Mouse (Mus musculus) MEL (cell line): ENCODE measurements around the gene Endov. TPM values are rescaled to one million over a fixed set of nuclear protein-coding genes. Genes with fewer than 3 reads are reported as not detected.

Experiments used
- DNase-seq: peaks from one replicate; pipeline ENCODE4 v3.0.0; 2011; ENCODE audit warnings: low read depth, low spot score
- H3K27ac ChIP-seq: 2 replicates; pipeline ENCODE4 v1.5.1; 2012; ENCODE audit warnings: low read depth, mild to moderate bottlenecking, control low read depth, low read length, moderate library complexity; ENCODE audit not compliant: control insufficient read depth
- H3K27me3 ChIP-seq, 2 experiments: fragments of 150-350 bp in 1 of 2; sonication (generic) in 1 of 2; 2 replicates each; pipeline ENCODE4 v1.6.1; 2012; ENCODE audit warnings: low read length in 2 of 2, mild to moderate bottlenecking in 2 of 2, improper control_type of control experiment in 1 of 2, moderate library complexity in 1 of 2; ENCODE audit not compliant: insufficient read depth in 2 of 2, control insufficient read depth in 1 of 2
- H3K36me3 ChIP-seq, 2 experiments: 2 replicates each; pipeline ENCODE4 v1.6.1; 2012 to 2014; ENCODE audit warnings: low read length in 2 of 2, improper control_type of control experiment in 1 of 2, inconsistent platforms in 1 of 2, mild to moderate bottlenecking in 1 of 2; ENCODE audit not compliant: insufficient read depth in 2 of 2, control insufficient read depth in 1 of 2
- H3K4me1 ChIP-seq, 2 experiments: fragments of 150-350 bp in 1 of 2; sonication (generic) in 1 of 2; 2 replicates each; pipeline ENCODE4 v1.6.1; 2012; ENCODE audit warnings: low read length in 2 of 2, improper control_type of control experiment in 1 of 2, mild to moderate bottlenecking in 1 of 2; ENCODE audit not compliant: insufficient read depth in 2 of 2, control insufficient read depth in 1 of 2
- H3K4me3 ChIP-seq, 2 experiments: fragments of 150-350 bp in 1 of 2; sonication (generic) in 1 of 2; 2 replicates each; pipeline ENCODE4 v1.5.1; 2012; ENCODE audit warnings: low read depth in 2 of 2, low read length in 2 of 2, mild to moderate bottlenecking in 2 of 2, moderate library complexity in 2 of 2, control low read depth in 1 of 2, improper control_type of control experiment in 1 of 2; ENCODE audit not compliant: control insufficient read depth in 1 of 2, insufficient read depth in 1 of 2
- H3K79me2 ChIP-seq: 2 replicates; pipeline ENCODE4 v1.6.1; 2012; ENCODE audit warnings: mild to moderate bottlenecking, low read length, moderate library complexity; ENCODE audit not compliant: control insufficient read depth, poor library complexity, insufficient read depth
- H3K9ac ChIP-seq: 2 replicates; pipeline ENCODE4 v1.6.1; 2012; ENCODE audit warnings: low read depth, mild to moderate bottlenecking, control low read depth, low read length, moderate library complexity; ENCODE audit not compliant: control insufficient read depth, poor library complexity, severe bottlenecking
- H3K9me3 ChIP-seq: fragments of 150-350 bp; sonication (generic); replicated peaks from 2 replicates; pipeline ENCODE4 v1.6.1; 2012; ENCODE audit warnings: mild to moderate bottlenecking, low read length, improper control_type of control experiment, moderate library complexity; ENCODE audit not compliant: insufficient read depth
- BHLHE40 ChIP-seq: IDR thresholded peaks from 2 replicates; pipeline ENCODE4 v1.6.1; 2012; ENCODE audit warnings: low read depth, mild to moderate bottlenecking, inconsistent platforms, low read length, improper control_type of control experiment, borderline replicate concordance
- CTCF ChIP-seq, 3 experiments: IDR thresholded peaks in 2 of 3; conservative IDR thresholded peaks in 1 of 3; 2 replicates each; pipeline ENCODE4 v1.5.1; 2011 to 2012; ENCODE audit warnings: low read length in 3 of 3, low read depth in 2 of 3, mild to moderate bottlenecking in 2 of 3, improper control_type of control experiment in 1 of 3, inconsistent platforms in 1 of 3, mixed read lengths in 1 of 3, moderate library complexity in 1 of 3; ENCODE audit not compliant: control insufficient read depth in 1 of 3, insufficient read depth in 1 of 3, poor library complexity in 1 of 3, severe bottlenecking in 1 of 3
- ELF1 ChIP-seq: IDR thresholded peaks from 2 replicates; pipeline ENCODE4 v1.6.1; 2014; ENCODE audit warnings: low read depth, mild to moderate bottlenecking, inconsistent platforms, low read length, improper control_type of control experiment, moderate library complexity
- GABPA ChIP-seq: IDR thresholded peaks from 2 replicates; pipeline ENCODE4 v1.6.1; 2012; ENCODE audit warnings: low read depth, mild to moderate bottlenecking, inconsistent platforms, low read length, improper control_type of control experiment, moderate library complexity
- JUND ChIP-seq: IDR thresholded peaks from 2 replicates; pipeline ENCODE4 v1.6.1; 2011; ENCODE audit warnings: low read depth, mild to moderate bottlenecking, improper control_type of control experiment, low read length
- KAT2A ChIP-seq: conservative IDR thresholded peaks from 2 replicates; pipeline ENCODE4 v1.6.1; 2012; ENCODE audit warnings: low read depth, low read length, improper control_type of control experiment, inconsistent platforms
- MAX ChIP-seq: IDR thresholded peaks from 2 replicates; pipeline ENCODE4 v1.6.1; 2011; ENCODE audit warnings: low read length, improper control_type of control experiment
- MAZ ChIP-seq: IDR thresholded peaks from 2 replicates; pipeline ENCODE4 v1.6.1; 2012; ENCODE audit warnings: low read depth, mild to moderate bottlenecking, inconsistent platforms, low read length, improper control_type of control experiment
- MEF2A ChIP-seq: IDR thresholded peaks from 2 replicates; pipeline ENCODE4 v1.6.1; 2014; ENCODE audit warnings: low read depth, mild to moderate bottlenecking, inconsistent platforms, low read length, improper control_type of control experiment; ENCODE audit not compliant: poor library complexity, insufficient replicate concordance, severe bottlenecking; ENCODE audit errors: extremely low read depth
- MYC ChIP-seq: IDR thresholded peaks from 2 replicates; pipeline ENCODE4 v1.6.1; 2011; ENCODE audit warnings: low read depth, mild to moderate bottlenecking, low read length, improper control_type of control experiment, moderate library complexity
- NRF1 ChIP-seq: IDR thresholded peaks from 2 replicates; pipeline ENCODE4 v1.6.1; 2014; ENCODE audit warnings: low read depth, mild to moderate bottlenecking, inconsistent platforms, low read length, improper control_type of control experiment, moderate library complexity; ENCODE audit not compliant: poor library complexity, insufficient read depth, severe bottlenecking
- POLR2A ChIP-seq, 2 experiments: IDR thresholded peaks; 2 replicates each; pipeline ENCODE4 v1.6.1; 2011 to 2012; ENCODE audit warnings: low read length in 2 of 2, mild to moderate bottlenecking in 2 of 2, control low read depth in 1 of 2, improper control_type of control experiment in 1 of 2, low read depth in 1 of 2, moderate library complexity in 1 of 2; ENCODE audit not compliant: control insufficient read depth in 1 of 2, insufficient read depth in 1 of 2, poor library complexity in 1 of 2
- POLR2AphosphoS5 ChIP-seq: IDR thresholded peaks from 2 replicates; pipeline ENCODE4 v1.6.1; 2012; ENCODE audit warnings: low read depth, borderline replicate concordance, mild to moderate bottlenecking, inconsistent platforms, low read length, moderate library complexity, mixed read lengths
- RAD21 ChIP-seq: IDR thresholded peaks from 2 replicates; pipeline ENCODE4 v1.6.1; 2011; ENCODE audit warnings: mild to moderate bottlenecking, low read depth, low read length, improper control_type of control experiment
- RCOR1 ChIP-seq: IDR thresholded peaks from 2 replicates; pipeline ENCODE4 v1.6.1; 2012; ENCODE audit warnings: low read depth, mild to moderate bottlenecking, inconsistent platforms, low read length, improper control_type of control experiment
- SMC3 ChIP-seq: IDR thresholded peaks from 2 replicates; pipeline ENCODE4 v1.6.1; 2011; ENCODE audit warnings: low read depth, low read length, improper control_type of control experiment
- TAL1 ChIP-seq: IDR thresholded peaks from 2 replicates; pipeline ENCODE4 v1.6.1; 2012; ENCODE audit warnings: mild to moderate bottlenecking, inconsistent platforms, low read length, moderate library complexity, mixed read lengths
- TBP ChIP-seq: IDR thresholded peaks from 2 replicates; pipeline ENCODE4 v1.8.0; 2011; ENCODE audit warnings: low read depth, low read length, improper control_type of control experiment
- TCF12 ChIP-seq: IDR thresholded peaks from 2 replicates; pipeline ENCODE4 v1.6.1; 2014; ENCODE audit warnings: low read depth, mild to moderate bottlenecking, inconsistent platforms, low read length, improper control_type of control experiment, moderate library complexity
- UBTF ChIP-seq: IDR thresholded peaks from 2 replicates; pipeline ENCODE4 v1.6.1; 2012; ENCODE audit warnings: low read depth, mild to moderate bottlenecking, inconsistent platforms, low read length, improper control_type of control experiment, moderate library complexity, borderline replicate concordance; ENCODE audit not compliant: insufficient read depth
- USF1 ChIP-seq: IDR thresholded peaks from 2 replicates; pipeline ENCODE4 v1.6.1; 2014; ENCODE audit warnings: low read depth, mild to moderate bottlenecking, inconsistent platforms, low read length, improper control_type of control experiment, moderate library complexity
- ZKSCAN1 ChIP-seq: IDR thresholded peaks from 2 replicates; pipeline ENCODE4 v1.6.1; 2012; ENCODE audit warnings: low read depth, mild to moderate bottlenecking, inconsistent platforms, low read length, improper control_type of control experiment, moderate library complexity
- ZMIZ1 ChIP-seq: IDR thresholded peaks from 2 replicates; pipeline ENCODE4 v1.6.1; 2012; ENCODE audit warnings: low read depth, mild to moderate bottlenecking, inconsistent platforms, low read length, improper control_type of control experiment, moderate library complexity
- polyA plus RNA-seq, 2 experiments: library from polyadenylated mRNA; stranded (reverse) in 1 of 2; unstranded in 1 of 2; fragments of >175 nt in 1 of 2; fragments of >200 nt in 1 of 2; gene quantifications; 2 replicates each; pipeline versions ENCODE4 v1.2.1 to v1.2.4; 2012; ENCODE audit warnings: low replicate concordance in 2 of 2, low read depth in 1 of 2; ENCODE audit not compliant: insufficient read length in 2 of 2, insufficient read depth in 1 of 2, missing spikeins in 1 of 2
- total RNA-seq: library from RNA; depleted of rRNA; stranded (reverse); fragments of 300-350 nt; gene quantifications from 2 replicates; pipeline ENCODE4 v1.2.3, GENCODE M21; 2012

Endov gene
- total and polyA plus RNA-seq, 3 experiments = 16.8 to 19.5 TPM; not detected in 1

GRCm38 (mm10) chr11:119520713-119521063 is 29.5 kb downstream of the Endov start:
- H3K9me3 ChIP-seq = no peaks in the 10 kb centered on the region
- no peak overlapping the region for H3K9ac ChIP-seq
- H3K4me1 ChIP-seq = peaks cover 0 to 8% of the 10 kb centered on the region in 2 experiments; a peak in 2 of 4 replicates
- H3K27me3 ChIP-seq = peaks cover 14 to 15% of the 10 kb centered on the region in 2 experiments
- H3K36me3 ChIP-seq = peaks cover 0 to 4% of the 10 kb centered on the region in 2 experiments; a peak in 1 of 4 replicates
- no peaks in the 10 kb centered on the region for H3K79me2 ChIP-seq
- no peak for DNase-seq
- TF ChIP-seq KAT2A (no peak), JUND (no peak), MYC (no peak), ZKSCAN1 (no peak), RCOR1 (no peak), BHLHE40 (no peak), TBP (no peak), TAL1 (no peak), TCF12 (no peak)
- H3K4me3 ChIP-seq = no peak overlapping the region
- H3K27ac ChIP-seq = no peak overlapping the region

- TF ChIP-seq ZKSCAN1 = no peak
- no peak for TF ChIP-seq KAT2A
- no peak for TF ChIP-seq SMC3
- TF ChIP-seq USF1 = no peak
- TF ChIP-seq NRF1 = no peak
- TF ChIP-seq JUND = no peak
- no peak for TF ChIP-seq MAX
- TF ChIP-seq CTCF (IDR thresholded peaks at IDR 0.05 in 2 of 3, conservative IDR thresholded peaks at IDR 0.05 in 1 of 3; ENCODE audit: control insufficient read depth in 1 of 3, insufficient read depth in 1 of 3, low read depth in 2 of 3, low read length in 3 of 3, poor library complexity in 1 of 3, severe bottlenecking in 1 of 3) = no peak
- no peak for TF ChIP-seq GABPA
- no peak for TF ChIP-seq RAD21
- no peak for TF ChIP-seq ELF1
- TF ChIP-seq POLR2AphosphoS5 = no peak
- TF ChIP-seq ZMIZ1 = no peak
- no peak for TF ChIP-seq MAZ
- no peak for TF ChIP-seq BHLHE40
- TF ChIP-seq MEF2A = no peak
- no peak for TF ChIP-seq UBTF
- no peak for TF ChIP-seq POLR2A (IDR thresholded peaks at IDR 0.05; ENCODE audit: control insufficient read depth in 1 of 2, insufficient read depth in 1 of 2, low read depth in 1 of 2, low read length in 2 of 2, poor library complexity in 1 of 2)
- no peak for TF ChIP-seq TCF12
- TF ChIP-seq, all 39 proteins: peak for 0
- H3K36me3 ChIP-seq = peaks cover 0 to 4% of the 10 kb centered on the region in 2 experiments; a peak in 1 of 4 replicates
- no peak for DNase-seq
Observed at GRCm38 (mm10) chr11:119521920-119522710, 31.0 kb downstream of the Endov start.

More at GRCm38 (mm10) chr11:119521920-119522710, 31.0 kb downstream of the Endov start:
- peaks cover 14 to 15% of the 10 kb centered on the region in 2 experiments for H3K27me3 ChIP-seq
- H3K79me2 ChIP-seq = no peaks in the 10 kb centered on the region
- no peak overlapping the region for H3K4me3 ChIP-seq
- H3K9me3 ChIP-seq = no peaks in the 10 kb centered on the region
- no peak overlapping the region for H3K27ac ChIP-seq
- no peak overlapping the region for H3K9ac ChIP-seq
- peaks cover 0 to 8% of the 10 kb centered on the region in 2 experiments; a peak in 2 of 4 replicates for H3K4me1 ChIP-seq
